Comparison of ENCODE assay signal across 1 mouse cellular context in the genomic region with DNA sequence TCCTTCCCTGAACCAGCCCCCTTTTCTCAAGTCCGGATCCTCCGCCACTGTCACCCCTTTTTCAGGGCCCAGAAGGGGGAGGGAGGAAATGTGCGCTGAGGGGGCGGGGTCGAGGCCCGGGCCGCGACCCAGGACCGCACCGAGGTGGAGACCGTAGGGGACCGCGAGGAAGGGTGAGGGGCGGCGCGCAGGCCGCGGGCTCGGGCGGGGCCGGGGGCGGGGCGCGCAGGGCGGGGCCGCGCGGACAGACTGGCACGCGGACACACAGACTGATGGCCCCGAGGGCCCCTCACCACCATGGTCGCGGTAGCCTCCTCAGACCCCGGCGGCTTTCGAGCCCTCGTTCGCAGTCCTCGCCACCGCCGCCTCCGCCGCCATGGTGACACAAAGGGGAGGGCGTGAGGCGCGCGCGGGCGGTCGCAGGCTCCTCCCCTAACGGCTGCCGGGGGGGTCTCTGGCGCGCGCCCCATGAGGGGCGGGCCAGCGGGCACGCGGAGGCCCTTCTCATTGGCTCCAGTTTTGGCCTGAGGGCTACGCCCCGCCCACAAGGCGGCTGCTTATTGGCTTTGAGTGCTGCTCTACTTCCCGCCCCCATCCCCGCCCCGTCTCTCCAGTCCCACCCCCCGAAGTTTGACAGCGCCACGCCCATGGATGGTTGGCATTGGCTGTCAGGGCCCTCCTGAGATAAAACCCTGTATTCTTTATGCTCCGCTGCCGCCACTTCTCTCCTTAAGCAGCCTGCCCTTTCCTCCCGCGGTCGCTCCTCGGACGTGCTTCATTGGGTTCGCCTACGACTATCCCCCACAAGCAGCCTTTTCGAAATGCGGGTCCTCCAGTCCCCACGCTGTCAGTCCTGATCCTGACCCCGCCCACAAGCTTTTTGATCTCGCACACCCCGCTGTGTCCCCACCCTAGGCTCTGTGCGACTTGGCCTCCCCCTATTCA.
A peak's percentile ranks its signal among the peaks of the same experiment; 100 is the strongest.
TF ChIP-seq lines count a peak whose summit lies in the region.

A gene (minus strand): TSS at position 428 of the 945 bp plus-strand sequence.

TF ChIP-seq in CH12.LX, 34 proteins besides CTCF, POLR2A, EP300 and RAD21:
- no peak for TF ChIP-seq JUN (IDR thresholded peaks at IDR 0.05; ENCODE audit: insufficient read depth, low read depth, low read length)
- TF ChIP-seq MXI1 (IDR thresholded peaks at IDR 0.05; ENCODE audit: low read depth, low read length) = peak; percentile 91
- peak; percentile 80 for TF ChIP-seq SIN3A (IDR thresholded peaks at IDR 0.05; ENCODE audit: low read length)
- peak; percentile 37; the same call in 1 of the 2 replicates for TF ChIP-seq CHD2 (IDR thresholded peaks at IDR 0.05; ENCODE audit: low read length)
- peak; percentile 42; the same call in 1 of the 2 replicates for TF ChIP-seq NELFE (IDR thresholded peaks at IDR 0.05; ENCODE audit: low read depth, low read length)
- no peak for TF ChIP-seq PAX5 (IDR thresholded peaks at IDR 0.05; ENCODE audit: low read length)
- no peak for TF ChIP-seq RCOR1 (conservative IDR thresholded peaks at IDR 0.05; ENCODE audit: low read depth, low read length)
- TF ChIP-seq NRF1 (IDR thresholded peaks at IDR 0.05; ENCODE audit: low read depth, low read length) = peak; percentile 44; the same call in 1 of the 2 replicates
- no peak for TF ChIP-seq USF1 (IDR thresholded peaks at IDR 0.05; ENCODE audit: low read depth, low read length)
- peak; percentile 65; the same call in 1 of the 2 replicates for TF ChIP-seq ZMIZ1 (IDR thresholded peaks at IDR 0.05; ENCODE audit: low read depth, low read length)
- TF ChIP-seq MAZ (IDR thresholded peaks at IDR 0.05; ENCODE audit: low read depth, low read length) = peak; percentile 71; the same call in 1 of the 2 replicates
- TF ChIP-seq ELF1 (IDR thresholded peaks at IDR 0.05; ENCODE audit: low read depth, low read length) = peak; percentile 48; the same call in 1 of the 2 replicates
- peak; percentile 48 for TF ChIP-seq BHLHE40 (IDR thresholded peaks at IDR 0.05; ENCODE audit: low read depth, low read length)
- TF ChIP-seq POLR2AphosphoS2 (IDR thresholded peaks at IDR 0.05; ENCODE audit: low read depth, low read length) = no peak
- no peak; the same call in none of the 2 replicates for TF ChIP-seq HCFC1 (IDR thresholded peaks at IDR 0.05; ENCODE audit: low read depth, low read length)
- no peak for TF ChIP-seq ZNF384 (IDR thresholded peaks at IDR 0.05; ENCODE audit: low read depth, low read length)
- TF ChIP-seq GABPA (IDR thresholded peaks at IDR 0.05; ENCODE audit: insufficient replicate concordance, low read depth, low read length) = no peak
- no peak for TF ChIP-seq MEF2A (IDR thresholded peaks at IDR 0.05; ENCODE audit: borderline replicate concordance, low read depth, low read length)
- TF ChIP-seq CHD1 (IDR thresholded peaks at IDR 0.05; ENCODE audit: low read depth, low read length) = no peak
- TF ChIP-seq ETS1 (conservative IDR thresholded peaks at IDR 0.05; ENCODE audit: low read depth, low read length) = no peak
- TF ChIP-seq MYC (IDR thresholded peaks at IDR 0.05; ENCODE audit: low read depth, low read length) = 0 out of 2 replicates have a peak, but pooled peaks have one; percentile 27
- peak; percentile 68; the same call in 1 of the 2 replicates for TF ChIP-seq E2F4 (IDR thresholded peaks at IDR 0.05; ENCODE audit: insufficient replicate concordance, low read depth, low read length)
TF ChIP-seq in CH12.LX: peak in this region for 11.
